Mouse (Mus musculus) megakaryocyte progenitor cell, adult 5-6 weeks (primary cell): Measurements from ENCODE around the gene Pex13. TPM values are rescaled to one million over a fixed set of nuclear protein-coding genes. Genes with fewer than 3 reads are reported as not detected.
A peak's percentile ranks its signal among the peaks of the same experiment; 100 is the strongest.

Experiments used
- ATAC-seq: replicated peaks from 2 replicates; pipeline ENCODE4 v1.8.0; 2016; ENCODE audit warnings: mild to moderate bottlenecking, moderate TSS enrichment, inconsistent platforms; ENCODE audit not compliant: poor library complexity
- total RNA-seq, 2 experiments: library from RNA; stranded (forward) in 1 of 2; stranded (reverse) in 1 of 2; fragments of 157-497, 149-512 nt in 1 of 2; fragments of 200-1000 nt in 1 of 2; gene quantifications; 2 replicates each; pipeline versions ENCODE4 v1.2.3 to v1.2.4; 2015 to 2017

The Pex13 gene
- total RNA-seq (2015) (31.0 and 53.1 TPM in 2 replicates), total RNA-seq (2017) (14.7 and 21.7 TPM in 2 replicates)

DNA sequence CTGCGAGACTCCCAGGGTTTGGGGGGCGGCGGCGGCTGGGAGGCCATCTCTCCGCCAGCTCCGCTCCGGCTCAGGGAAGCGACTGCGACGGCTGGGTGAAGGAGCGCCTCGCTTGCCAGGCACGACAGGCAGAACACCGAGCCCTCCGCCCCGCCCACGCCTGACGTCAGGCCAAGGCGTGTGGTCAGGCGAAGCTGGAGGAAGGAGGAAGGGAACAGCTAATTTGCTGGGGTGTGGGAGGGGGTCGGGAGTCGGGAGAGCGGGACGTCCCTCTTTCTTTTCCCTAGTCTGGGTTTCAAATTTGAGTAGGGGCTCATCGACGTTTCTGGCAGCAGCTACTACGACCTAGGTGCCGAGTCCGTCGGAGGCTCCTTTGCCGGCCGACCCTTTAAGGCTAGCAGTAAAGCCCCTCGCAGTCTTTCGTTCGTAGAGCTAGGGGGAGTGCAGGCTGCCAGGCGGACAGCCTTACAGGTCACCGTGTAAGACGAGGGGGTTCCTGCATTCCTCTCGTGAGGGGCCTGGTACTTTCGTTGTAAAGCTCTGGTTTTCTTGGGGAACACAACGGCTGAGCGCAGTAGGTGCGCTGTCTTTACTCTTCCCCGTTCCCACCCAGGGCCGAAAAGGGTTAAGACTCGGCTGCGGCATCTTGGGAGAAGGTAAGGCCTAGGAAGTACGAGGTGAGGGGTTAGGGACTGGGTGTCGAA, at the start of gene Pex13:
Gene Pex13 (minus strand): TSS at position 162 of the 704 bp plus-strand sequence.
- ATAC-seq = peak; percentile 90

DNA sequence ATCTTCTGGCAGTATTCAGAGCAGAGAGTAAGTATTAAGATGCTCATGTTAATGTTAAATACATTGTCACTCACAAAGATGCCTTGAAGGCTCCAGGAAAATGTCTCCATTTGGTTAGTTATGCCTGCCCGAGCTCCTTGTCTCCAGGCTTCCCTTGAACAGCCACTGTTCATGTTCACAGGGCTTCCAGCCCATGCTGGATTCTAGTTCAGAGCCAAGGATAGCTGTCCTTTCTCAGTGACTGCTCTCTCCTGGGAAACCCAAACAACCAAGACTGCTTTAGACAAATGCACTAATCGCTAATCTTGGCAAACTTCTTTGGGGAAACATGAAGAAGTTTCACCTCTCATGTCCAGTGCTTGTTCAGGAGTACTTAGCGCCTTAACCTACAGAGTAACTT, 46.5 kb upstream of the Pex13 start:
- no peak for ATAC-seq

DNA sequence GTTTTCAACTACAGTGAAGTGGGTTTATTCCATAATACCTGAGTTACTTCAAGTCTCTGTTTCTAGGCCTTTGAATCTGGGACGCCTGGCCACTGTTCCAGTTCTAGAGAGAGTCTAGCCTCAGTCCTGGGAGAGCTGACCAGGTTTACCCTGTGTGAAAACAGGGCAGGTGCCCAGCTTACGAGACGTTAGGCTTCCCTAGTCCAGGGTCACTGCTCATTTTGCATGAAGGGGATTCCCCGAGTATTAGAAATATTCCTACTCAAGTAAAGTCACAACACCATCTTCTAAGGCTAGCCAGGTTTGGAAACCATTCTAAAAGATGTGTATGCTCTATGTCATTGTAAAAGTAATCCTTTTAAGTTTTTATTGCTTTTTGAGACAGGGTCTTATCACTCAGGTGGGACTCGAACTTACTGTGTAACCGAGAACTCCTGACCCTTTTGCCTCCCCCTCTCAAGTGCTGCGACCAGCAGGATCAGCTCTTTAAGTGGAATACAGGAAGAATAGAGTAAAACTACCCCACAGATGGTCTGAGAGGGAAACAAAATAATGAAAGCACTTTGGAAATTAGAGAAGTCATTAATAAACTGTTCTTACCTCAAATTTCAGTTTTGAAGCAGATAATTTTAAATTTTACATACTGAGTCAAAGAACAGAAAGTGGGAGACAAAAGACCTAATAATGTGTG, 39.0 kb upstream of the Pex13 start:
- no peak for ATAC-seq

DNA sequence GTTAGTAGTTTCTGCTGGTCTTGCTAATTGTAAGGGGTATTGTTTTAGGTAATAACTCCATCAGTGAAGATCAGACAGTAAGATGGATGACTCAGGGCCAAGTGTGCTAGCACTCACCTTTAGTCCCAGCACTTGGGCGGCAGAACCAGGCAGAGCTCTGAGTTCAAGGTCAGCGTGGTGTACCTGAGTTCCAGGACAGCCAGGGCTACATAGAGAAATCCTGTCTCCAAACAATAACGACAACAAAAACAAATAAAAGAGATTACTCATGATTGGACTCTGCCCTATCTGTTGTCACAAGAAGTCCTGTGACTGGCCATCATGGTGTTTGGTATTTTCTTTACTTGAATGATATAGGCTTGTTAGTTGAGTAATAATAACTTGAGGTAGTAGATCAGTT, 36.1 kb upstream of the Pex13 start:
- ATAC-seq = no peak

DNA sequence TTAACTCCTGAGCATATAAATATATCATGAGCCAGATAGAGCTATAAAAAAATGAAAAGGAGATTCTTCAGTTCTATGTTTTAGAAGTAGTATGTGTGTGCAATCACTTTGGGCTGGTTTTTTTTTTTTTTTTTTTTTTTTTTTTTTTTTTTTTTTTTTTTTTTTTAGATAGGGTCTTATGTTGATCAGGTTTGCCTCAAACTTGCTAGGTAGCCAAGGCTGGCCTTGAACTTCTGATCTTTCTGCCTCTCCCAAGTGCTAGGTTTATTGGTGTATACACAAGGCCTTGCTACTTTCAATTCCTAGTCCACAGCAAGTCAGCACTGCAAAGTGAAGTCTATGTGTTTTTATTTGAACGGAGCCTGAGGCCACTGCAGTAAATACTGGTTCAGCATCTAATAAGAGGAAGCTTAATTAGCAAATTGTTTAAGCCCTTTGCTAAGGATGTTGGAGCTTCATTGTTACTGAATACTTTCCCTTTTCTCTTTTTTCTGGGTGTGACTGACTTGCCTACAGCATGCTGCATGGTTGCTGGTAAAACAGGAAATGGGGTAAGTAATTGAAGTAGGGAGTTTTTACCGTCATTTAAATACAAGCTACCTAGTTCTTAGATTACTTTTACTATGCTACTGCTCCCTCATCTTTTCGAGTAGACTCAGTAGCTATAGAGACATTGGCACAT, 33.8 kb upstream of the Pex13 start:
- ATAC-seq = peak; percentile 45

DNA sequence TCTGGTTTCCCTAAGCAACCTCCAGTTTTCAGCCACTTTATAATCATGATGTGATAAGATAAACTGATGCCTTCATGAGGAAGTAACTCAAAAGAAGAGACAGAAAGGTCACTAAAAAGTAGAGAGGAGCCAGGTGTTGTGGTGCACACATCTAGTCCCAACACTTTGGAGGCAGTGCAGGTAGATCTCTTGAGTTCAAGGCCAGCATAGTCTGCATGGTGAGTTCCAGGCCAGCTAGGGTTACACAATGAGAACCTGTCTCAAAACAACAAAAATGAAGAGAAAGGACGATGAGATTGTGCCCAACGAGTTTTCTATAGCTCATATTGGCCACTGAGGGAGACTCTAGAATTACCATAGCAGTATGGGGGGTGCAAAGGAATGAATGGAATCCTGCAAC, 32.8 kb upstream of the Pex13 start:
- ATAC-seq = no peak

DNA sequence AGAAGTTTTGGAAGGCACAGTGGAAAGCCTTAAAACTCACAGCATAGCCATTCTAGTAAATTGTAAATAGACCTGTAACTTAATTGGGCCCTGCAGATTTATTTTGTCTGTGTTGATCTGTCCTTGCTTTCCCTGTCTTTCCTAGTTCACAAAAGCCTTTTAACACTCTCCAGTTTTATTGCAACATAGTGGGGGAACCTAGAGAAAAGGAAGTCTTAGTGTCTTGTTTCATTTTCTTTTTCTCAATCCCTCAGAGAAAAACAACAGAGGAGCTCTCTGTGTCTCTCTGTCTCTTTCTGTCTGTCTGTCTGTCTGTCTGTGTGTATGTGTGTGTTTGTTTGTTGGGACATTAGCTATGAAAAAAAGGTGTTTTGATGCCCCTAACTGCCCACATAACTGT, 30.1 kb upstream of the Pex13 start:
- ATAC-seq = peak; percentile 84

DNA sequence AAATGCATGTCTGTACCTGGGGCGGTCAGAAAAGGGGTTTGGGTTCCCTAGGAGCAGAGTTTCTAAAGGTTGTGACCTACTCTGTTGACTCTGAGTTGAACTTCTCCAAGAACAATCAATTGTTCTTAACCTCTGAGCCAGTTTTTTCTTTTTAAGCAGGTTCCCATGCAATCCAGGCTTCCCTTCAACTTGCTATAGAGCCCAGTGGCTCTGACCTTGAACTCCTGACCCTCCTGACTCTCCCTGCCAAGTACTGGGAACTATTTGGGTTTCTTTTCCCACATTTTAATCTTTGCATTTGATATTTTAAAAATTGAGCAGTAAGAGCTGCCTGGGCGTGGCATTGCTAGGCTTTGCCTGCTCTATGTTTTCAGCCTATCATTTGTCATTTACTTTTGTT, 27.5 kb upstream of the Pex13 start:
- ATAC-seq = no peak

DNA sequence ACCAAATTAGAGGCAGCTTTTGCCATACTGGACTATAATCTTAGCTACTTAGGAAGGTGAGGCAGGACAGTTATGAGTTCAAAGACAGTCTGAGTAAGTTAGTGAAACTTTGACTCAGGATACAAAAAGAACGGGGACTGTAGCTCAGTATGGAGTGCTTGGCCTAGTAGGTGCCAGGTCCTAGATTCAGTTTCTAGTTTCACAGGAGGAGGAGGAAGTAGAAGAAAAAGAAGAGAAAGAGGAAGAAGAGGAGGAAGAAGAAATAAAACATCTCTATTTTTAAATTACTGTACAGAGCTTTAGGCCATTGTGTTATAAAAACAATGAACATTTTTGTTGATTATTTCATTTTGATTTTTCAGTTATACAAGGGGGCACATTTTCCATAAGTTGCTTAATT, 22.3 kb upstream of the Pex13 start:
- ATAC-seq = peak; percentile 52

DNA sequence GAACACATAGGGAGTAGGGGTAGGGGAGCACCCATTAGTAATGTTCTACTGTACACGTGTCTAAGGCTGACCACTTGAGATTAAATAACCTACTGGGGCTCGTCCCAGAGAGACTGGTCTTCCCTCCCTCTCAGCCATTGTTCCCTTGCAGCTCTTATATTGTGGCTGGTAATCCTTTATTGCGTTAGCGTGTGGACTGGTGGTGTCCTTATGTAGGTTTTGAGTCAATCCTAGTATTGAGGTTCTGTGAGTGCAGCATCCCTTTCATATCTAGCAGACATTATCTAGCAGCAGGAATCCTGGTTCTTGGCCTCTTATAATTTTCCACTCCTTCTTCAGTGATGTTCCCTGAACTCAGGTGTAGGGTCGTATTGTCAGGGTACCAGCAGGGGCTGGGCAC, 20.9 kb upstream of the Pex13 start:
- no peak for ATAC-seq

DNA sequence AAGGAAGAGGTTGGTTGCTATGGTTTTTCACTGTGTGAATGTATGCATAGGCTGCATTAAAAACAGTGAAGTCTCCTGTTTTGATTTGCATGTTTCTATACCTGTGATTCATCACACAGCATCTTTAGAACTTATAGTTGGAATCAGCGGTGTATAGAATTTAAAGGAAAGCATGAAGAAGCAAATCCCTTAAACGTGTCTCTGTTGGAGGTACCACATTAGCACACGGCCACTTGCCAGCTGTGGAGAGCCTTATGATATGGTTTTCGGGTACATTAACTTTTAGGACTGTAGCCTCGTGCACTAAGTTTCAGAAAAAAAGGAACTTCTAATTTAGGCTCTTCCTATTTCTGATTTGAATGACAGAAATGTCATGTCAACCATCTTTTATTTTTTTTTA, 16.8 kb upstream of the Pex13 start:
- no peak for ATAC-seq

DNA sequence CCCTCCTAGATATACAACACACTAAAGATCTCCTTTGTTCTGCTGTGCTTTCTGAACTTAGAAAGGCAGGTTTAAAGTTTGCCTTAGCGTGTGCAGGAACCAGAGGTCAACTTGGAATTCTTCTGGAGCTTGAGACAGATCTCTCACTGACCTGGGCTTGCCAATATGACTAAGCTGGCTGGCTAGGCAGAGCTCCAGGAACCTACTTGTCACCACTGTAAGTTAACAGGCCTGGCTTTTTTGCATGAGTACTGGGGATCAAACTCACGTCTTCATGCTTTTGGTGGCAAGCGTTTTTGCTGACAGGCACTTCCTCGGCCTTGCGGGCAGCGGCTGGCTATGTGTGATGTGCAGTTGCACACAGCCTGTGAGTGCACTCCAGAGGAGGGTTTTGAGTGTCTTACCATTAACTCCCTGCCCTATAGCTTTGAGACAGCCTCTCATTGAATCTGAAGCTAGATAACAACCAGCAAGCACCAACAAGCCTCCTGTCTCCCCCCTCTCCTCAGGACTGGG, 14.7 kb upstream of the Pex13 start:
- ATAC-seq = no peak

DNA sequence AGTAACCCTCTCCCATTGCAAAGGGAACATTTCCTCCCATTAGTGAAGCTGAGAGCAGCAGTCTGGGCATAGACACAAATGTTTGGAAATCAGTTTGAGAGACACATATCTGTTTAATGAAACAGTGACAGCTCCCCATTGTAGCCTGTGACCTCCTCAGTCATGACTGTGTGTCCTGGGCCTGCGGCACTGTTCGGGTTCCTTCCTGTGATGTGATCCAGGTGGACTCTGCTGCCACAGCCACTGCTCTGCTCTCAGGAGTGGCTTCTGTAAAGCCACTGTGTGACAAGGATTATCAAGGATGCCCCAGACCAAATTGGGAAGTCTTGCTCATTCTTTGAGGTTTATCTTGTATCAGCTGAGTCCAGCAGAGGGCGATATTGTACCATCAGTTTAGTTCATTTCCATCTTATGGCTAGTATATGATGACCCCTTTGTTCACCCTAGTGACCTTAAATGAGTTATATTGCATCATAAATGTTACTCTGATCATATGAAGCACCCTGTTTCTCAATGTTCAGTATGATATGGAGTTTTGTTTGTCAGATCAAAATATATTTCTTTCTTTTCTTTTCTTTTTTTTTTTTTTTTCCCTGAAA, 13.4 kb upstream of the Pex13 start:
- peak; percentile 97 for ATAC-seq

DNA sequence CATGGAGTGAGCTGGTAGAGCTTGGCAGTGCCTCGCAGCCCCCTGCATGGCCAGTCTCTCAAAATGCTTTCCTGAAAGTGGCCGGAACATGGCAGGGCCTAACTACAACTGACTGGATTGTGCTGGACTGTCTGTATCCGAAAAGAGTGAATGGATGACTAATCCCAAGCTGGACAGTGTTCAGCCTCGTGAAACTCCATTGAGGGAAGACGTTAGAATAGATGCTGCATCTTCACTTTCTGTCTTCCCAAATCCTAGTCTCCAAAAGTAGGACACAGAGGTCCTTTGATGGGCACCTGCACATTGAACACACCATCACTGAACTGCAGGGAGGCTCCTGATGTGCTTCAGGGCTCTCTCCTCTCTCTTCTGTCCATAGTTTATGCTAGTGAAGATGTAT, 10.3 kb upstream of the Pex13 start:
- ATAC-seq = no peak

DNA sequence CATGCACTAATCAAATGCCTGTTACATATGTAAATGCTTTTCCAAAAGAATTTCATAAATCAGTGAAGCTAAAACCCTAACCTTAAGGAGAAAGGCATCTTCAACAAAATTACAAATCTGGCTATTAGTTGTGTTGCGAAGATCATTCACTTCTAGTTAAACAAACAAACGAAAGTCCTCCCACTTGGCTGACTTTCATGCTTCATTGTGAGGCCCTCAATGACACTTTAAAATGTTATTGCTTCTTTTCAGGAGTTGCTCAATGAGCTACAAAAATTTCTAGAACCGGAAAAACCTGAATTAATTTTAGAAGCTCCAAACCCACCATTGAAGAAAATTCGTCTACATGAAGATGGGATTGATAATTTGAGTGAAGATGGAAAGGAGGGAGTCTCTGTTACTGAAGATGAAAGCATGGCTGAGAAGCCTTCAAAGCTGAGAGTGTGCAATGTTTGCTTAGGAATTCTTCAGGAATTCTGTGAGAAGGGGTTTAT, 6.5 kb upstream of the Pex13 start:
- ATAC-seq = no peak

DNA sequence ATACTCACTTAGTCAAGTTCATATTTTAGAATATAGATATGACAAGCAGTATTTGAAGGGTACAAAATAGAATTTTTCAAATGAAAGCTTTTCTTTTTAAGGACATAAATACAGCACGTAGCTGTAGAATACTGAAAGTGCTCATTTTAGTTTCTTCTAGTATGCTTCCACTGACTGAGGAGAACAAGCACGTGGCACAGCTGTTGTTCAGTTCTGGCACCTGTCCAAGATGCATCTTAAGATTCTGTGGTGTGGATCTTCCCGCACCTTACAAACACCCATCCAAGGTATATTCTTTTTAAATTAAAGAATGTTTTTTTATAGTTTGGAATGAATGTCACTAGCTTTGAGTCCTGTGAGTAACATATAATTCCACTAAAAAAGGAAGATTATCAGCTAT, 1.4 kb upstream of the Pex13 start:
- no peak for ATAC-seq

DNA sequence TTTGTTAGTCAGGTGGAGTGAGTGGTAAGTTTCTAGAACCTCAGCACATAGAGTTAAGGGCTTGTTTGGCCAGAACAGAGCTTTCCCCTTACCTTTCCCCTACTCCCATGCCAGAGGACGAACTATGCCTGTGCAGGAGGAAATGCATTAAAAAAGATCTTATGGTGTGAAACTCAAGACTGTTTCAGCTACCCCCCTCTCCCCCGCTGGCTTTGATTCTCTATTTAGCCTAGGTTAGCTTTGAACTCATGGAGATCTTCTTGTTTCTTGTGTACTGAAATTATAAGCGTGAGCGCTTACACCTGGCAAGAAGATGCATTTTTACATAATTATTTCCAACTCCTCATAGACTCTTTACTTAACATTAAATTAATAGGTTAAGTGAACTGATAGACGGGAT, 767 bp upstream of the Pex13 start:
- no peak for ATAC-seq

DNA sequence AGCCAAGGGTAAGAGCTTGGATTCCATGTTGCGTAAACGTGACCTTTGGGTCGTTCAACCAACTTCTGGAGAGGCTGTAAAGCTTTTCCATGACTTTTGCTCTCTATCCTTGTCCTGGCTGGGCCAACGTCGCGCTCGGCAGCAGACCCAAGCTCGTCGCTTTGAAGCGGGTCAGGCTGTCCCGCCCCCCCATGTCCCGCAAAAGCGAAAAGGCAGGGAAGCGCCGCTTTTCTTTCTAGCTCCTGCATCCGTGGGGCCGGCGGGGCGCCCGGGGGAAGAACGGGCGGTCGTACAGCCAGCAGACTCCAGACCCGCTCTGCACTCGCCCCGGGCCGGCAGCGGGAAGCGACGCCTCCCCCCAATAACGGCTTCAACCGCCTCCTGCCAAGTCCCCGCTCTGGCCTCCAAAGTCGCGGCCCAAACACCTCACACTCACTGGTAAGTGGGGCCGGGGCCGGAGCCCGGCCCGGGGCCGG, 410 bp downstream of the Pex13 start, which contains the start of gene Pus10:
Gene Pus10 (plus strand): TSS at position 364 of the 476 bp plus-strand sequence.
- peak; percentile 32 for ATAC-seq

DNA sequence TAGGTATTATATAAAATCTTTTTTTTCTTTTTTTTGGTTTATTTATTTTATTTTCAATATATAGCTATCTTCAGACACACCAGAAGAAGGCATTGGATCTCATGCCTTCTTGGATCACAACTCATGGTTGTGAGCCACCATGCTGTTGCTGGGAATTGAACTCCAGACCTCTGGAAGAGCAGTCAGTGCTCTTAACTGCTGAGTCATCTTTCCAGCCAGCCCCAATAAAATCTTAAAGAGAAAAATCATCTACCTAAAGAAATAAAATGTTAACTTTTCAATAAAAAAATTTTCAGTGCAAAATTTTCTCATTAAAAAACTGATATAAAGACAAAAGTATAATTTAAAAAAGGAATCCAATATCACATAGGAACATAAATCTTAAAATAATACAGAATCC, 1.5 kb downstream of the Pex13 start:
- ATAC-seq = no peak

DNA sequence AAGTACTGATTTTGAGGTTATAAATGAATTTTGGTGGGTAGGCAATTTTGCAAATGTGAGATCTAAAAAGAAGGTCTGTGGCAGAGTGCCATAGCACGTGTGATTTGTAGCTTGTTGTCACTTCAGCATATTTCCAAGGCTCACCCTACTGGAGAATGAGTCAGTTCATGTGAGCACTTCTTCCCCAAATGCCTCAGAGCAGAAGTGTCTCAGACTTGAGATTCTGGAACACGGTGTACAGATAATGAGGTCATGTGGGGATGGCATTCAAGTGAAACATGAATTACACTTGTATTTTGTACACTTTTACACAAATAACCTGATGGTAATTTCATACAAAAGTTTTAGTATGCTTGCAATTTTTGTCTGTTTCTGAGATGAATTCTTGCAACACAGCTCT, 8.0 kb downstream of the Pex13 start:
- no peak for ATAC-seq

DNA sequence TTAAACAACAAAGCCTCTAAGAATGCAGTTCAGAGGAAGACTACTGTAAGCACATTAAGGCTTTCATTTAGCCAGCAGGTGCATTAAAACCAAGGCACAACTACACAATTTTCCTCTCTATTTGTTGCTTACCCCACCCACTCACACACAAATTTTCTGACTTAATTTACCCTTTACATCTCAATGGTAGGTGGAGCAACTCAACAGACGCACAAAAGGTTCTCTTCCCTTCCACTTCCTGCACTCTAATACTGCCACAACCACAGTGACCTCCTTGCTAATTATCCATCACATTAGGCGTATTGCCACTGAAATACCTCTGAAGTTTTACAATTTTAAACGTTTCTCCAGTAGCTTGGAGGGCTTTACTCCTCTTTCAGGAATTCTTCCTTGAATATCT, 12.1 kb downstream of the Pex13 start:
- no peak for ATAC-seq
